Mouse (Mus musculus): ENCODE measurements around the gene Gm11037. TPM values are rescaled to one million over a fixed set of nuclear protein-coding genes. Genes with fewer than 3 reads are reported as not detected.

Gene Gm11037
- polyA plus RNA-seq, 1 experiment from 2014 or later: not detected

GRCm38 (mm10) chr2:131160671-131161111 is 27.4 kb downstream of the Gm11037 start:
- peaks cover 3% of the 10 kb centered on the region; the same call in 1 of the 2 replicates for H3K4me1 ChIP-seq (ENCODE audit: control insufficient read depth, insufficient read depth, low read length)
- peak overlapping the region; percentile 77 for H3K4me3 ChIP-seq (ENCODE audit: low read depth, low read length)
- peak overlapping the region; percentile 86 for H3K9ac ChIP-seq (replicated peaks; ENCODE audit: low read length)
- peak overlapping the region; percentile 82 for H3K27ac ChIP-seq (replicated peaks; ENCODE audit: low read depth, low read length)
- H3K27me3 ChIP-seq (ENCODE audit: control insufficient read depth, insufficient read depth, low read length): no peaks in the 10 kb centered on the region
- peak; percentile 15; the same call in 1 of the 2 replicates for ATAC-seq (replicated peaks; ENCODE audit: insufficient number of reproducible peaks, low FRiP score, low TSS enrichment, low read depth)
- H3K4me2 ChIP-seq (ENCODE audit: low read depth, low read length): peak overlapping the region; percentile 88
- under 1% methylated on average over 17 of the region's 17 CpGs for WGBS
- DNase-seq (ENCODE audit: low spot score): peak; percentile 45
- H3K36me3 ChIP-seq (replicated peaks; ENCODE audit: control insufficient read depth, insufficient read depth, low read depth, low read length): no peaks in the 10 kb centered on the region
- H3K9me3 ChIP-seq (replicated peaks; ENCODE audit: control insufficient read depth, low read length): no peaks in the 10 kb centered on the region

GRCm38 (mm10) chr2:131163924-131164323 is 30.6 kb downstream of the Gm11037 start:
- DNase-seq (ENCODE audit: low spot score) (no peak), ATAC-seq (replicated peaks; ENCODE audit: insufficient number of reproducible peaks, low FRiP score, low TSS enrichment, low read depth) (no peak)
- Histone ChIP-seq H3K27ac (replicated peaks; ENCODE audit: low read depth, low read length) (no peak overlapping the region), H3K27me3 (ENCODE audit: control insufficient read depth, insufficient read depth, low read length) (no peaks in the 10 kb centered on the region), H3K4me2 (ENCODE audit: low read depth, low read length) (no peak overlapping the region), H3K9ac (replicated peaks; ENCODE audit: low read length) (no peak overlapping the region), H3K36me3 (replicated peaks; ENCODE audit: control insufficient read depth, insufficient read depth, low read depth, low read length) (no peaks in the 10 kb centered on the region), H3K9me3 (replicated peaks; ENCODE audit: control insufficient read depth, low read length) (no peaks in the 10 kb centered on the region), H3K4me1 (ENCODE audit: control insufficient read depth, insufficient read depth, low read length) (0 out of 2 replicates have a peak, but pooled peaks cover under 1% of the 10 kb centered on the region), H3K4me3 (ENCODE audit: low read depth, low read length) (no peak overlapping the region)
- WGBS: 69% methylated on average over 7 of the region's 7 CpGs

DNA sequence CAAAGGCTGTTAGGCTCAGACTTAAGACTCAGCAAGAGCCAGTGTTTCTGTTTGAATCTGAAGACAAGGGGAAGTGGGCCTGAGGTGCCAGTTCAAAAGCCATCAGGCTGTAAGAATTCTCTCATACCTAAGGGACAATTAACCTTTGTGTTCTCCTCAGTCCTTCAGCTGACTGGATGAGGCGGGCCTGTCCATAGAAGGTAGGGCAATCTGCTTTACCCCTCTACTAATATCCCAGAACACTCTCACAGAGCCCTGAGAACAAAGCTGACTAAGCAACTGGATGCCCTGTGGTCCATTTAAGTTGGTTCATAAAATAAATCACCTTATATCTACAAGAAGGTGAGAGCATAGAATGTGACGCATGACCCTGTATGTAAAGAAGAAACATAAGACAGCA is 32.9 kb downstream of the Gm11037 start:
- no peak for DNase-seq (ENCODE audit: low spot score)
- peaks cover 1% of the 10 kb centered on the region for H3K27me3 ChIP-seq (ENCODE audit: control insufficient read depth, insufficient read depth, low read length)
- no peak overlapping the region for H3K27ac ChIP-seq (replicated peaks; ENCODE audit: low read depth, low read length)
- H3K36me3 ChIP-seq (replicated peaks; ENCODE audit: control insufficient read depth, insufficient read depth, low read depth, low read length): no peaks in the 10 kb centered on the region
- H3K4me3 ChIP-seq (ENCODE audit: low read depth, low read length): no peak overlapping the region
- H3K9ac ChIP-seq (replicated peaks; ENCODE audit: low read length): no peak overlapping the region
- no peaks in the 10 kb centered on the region for H3K4me1 ChIP-seq (ENCODE audit: control insufficient read depth, insufficient read depth, low read length)
- no peak overlapping the region for H3K4me2 ChIP-seq (ENCODE audit: low read depth, low read length)
- H3K9me3 ChIP-seq (replicated peaks; ENCODE audit: control insufficient read depth, low read length): no peaks in the 10 kb centered on the region
- 81% methylated on average over 2 of the region's 2 CpGs for WGBS
- ATAC-seq (replicated peaks; ENCODE audit: insufficient number of reproducible peaks, low FRiP score, low TSS enrichment, low read depth): no peak

DNA sequence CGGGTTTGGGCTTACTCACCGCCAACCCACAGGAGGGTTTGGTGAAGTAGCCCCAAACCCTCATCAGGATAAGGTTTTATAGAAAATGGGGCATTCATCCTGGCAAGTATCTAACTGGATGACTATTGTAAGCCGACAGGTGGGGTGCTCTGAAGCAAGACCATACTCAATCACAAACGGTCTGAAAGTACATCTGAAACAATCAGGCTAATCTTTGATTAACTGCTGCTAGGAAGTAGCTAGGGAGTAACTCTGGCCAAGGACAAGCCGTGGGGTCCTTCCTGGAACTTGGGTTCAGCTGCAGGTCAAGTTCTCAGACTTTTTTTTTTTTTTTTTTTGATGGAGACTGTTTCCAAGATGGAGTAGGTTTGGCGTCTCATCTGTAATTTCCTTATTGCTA is 34.7 kb downstream of the Gm11037 start:
- 82% methylated on average over 6 of the region's 6 CpGs for WGBS
- ATAC-seq (replicated peaks; ENCODE audit: insufficient number of reproducible peaks, low FRiP score, low TSS enrichment, low read depth) (no peak), DNase-seq (ENCODE audit: low spot score) (no peak)
- Histone ChIP-seq H3K4me1 (ENCODE audit: control insufficient read depth, insufficient read depth, low read length) (no peaks in the 10 kb centered on the region; the same call in 1 of the 2 replicates), H3K27me3 (ENCODE audit: control insufficient read depth, insufficient read depth, low read length) (peaks cover 19% of the 10 kb centered on the region), H3K4me2 (ENCODE audit: low read depth, low read length) (no peak overlapping the region), H3K36me3 (replicated peaks; ENCODE audit: control insufficient read depth, insufficient read depth, low read depth, low read length) (no peaks in the 10 kb centered on the region), H3K4me3 (ENCODE audit: low read depth, low read length) (no peak overlapping the region), H3K9ac (replicated peaks; ENCODE audit: low read length) (no peak overlapping the region), H3K27ac (replicated peaks; ENCODE audit: low read depth, low read length) (no peak overlapping the region), H3K9me3 (replicated peaks; ENCODE audit: control insufficient read depth, low read length) (no peaks in the 10 kb centered on the region)

GRCm38 (mm10) chr2:131168914-131169313 is 35.6 kb downstream of the Gm11037 start:
- no peak for ATAC-seq (replicated peaks; ENCODE audit: insufficient number of reproducible peaks, low FRiP score, low TSS enrichment, low read depth)
- H3K27ac ChIP-seq (replicated peaks; ENCODE audit: low read depth, low read length): no peak overlapping the region
- H3K4me2 ChIP-seq (ENCODE audit: low read depth, low read length): no peak overlapping the region
- no peak for DNase-seq (ENCODE audit: low spot score)
- no peak overlapping the region for H3K4me3 ChIP-seq (ENCODE audit: low read depth, low read length)
- no peaks in the 10 kb centered on the region; the same call in 1 of the 2 replicates for H3K4me1 ChIP-seq (ENCODE audit: control insufficient read depth, insufficient read depth, low read length)
- no peaks in the 10 kb centered on the region for H3K9me3 ChIP-seq (replicated peaks; ENCODE audit: control insufficient read depth, low read length)
- H3K27me3 ChIP-seq (ENCODE audit: control insufficient read depth, insufficient read depth, low read length): peaks cover 25% of the 10 kb centered on the region
- H3K36me3 ChIP-seq (replicated peaks; ENCODE audit: control insufficient read depth, insufficient read depth, low read depth, low read length): no peaks in the 10 kb centered on the region
- H3K9ac ChIP-seq (replicated peaks; ENCODE audit: low read length): no peak overlapping the region
- WGBS: 55% methylated on average over 1 of the region's 1 CpGs

DNA sequence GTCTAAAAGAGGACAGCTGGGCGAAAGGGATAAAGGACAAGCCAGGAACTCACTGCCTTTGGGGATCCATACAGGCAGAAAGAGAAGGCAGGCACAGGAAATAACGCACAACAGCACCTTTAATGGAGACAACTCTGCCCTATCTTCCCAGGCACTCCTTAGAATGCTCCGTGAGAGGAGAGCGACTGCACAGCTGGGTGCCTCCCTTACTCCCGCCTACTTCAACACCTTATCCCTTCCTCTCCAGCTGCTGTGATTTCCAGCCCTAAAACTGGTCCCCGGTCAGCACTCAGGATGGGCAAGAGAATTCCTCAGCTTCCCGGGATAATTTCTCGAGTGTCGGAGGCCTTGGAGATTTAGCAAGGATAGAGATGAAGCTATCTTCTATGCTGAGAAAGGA is 37.6 kb downstream of the Gm11037 start:
- H3K4me2 ChIP-seq (ENCODE audit: low read depth, low read length): peak overlapping the region; percentile 44
- no peak overlapping the region for H3K9ac ChIP-seq (replicated peaks; ENCODE audit: low read length)
- H3K27ac ChIP-seq (replicated peaks; ENCODE audit: low read depth, low read length): no peak overlapping the region
- H3K4me3 ChIP-seq (ENCODE audit: low read depth, low read length): no peak overlapping the region
- WGBS: 13% methylated on average over 9 of the region's 9 CpGs
- ATAC-seq (replicated peaks; ENCODE audit: insufficient number of reproducible peaks, low FRiP score, low TSS enrichment, low read depth) (no peak), DNase-seq (ENCODE audit: low spot score) (no peak)
- peaks cover 25% of the 10 kb centered on the region for H3K27me3 ChIP-seq (ENCODE audit: control insufficient read depth, insufficient read depth, low read length)
- H3K36me3 ChIP-seq (replicated peaks; ENCODE audit: control insufficient read depth, insufficient read depth, low read depth, low read length): no peaks in the 10 kb centered on the region
- no peaks in the 10 kb centered on the region for H3K9me3 ChIP-seq (replicated peaks; ENCODE audit: control insufficient read depth, low read length)
- no peaks in the 10 kb centered on the region; the same call in 1 of the 2 replicates for H3K4me1 ChIP-seq (ENCODE audit: control insufficient read depth, insufficient read depth, low read length)

DNA sequence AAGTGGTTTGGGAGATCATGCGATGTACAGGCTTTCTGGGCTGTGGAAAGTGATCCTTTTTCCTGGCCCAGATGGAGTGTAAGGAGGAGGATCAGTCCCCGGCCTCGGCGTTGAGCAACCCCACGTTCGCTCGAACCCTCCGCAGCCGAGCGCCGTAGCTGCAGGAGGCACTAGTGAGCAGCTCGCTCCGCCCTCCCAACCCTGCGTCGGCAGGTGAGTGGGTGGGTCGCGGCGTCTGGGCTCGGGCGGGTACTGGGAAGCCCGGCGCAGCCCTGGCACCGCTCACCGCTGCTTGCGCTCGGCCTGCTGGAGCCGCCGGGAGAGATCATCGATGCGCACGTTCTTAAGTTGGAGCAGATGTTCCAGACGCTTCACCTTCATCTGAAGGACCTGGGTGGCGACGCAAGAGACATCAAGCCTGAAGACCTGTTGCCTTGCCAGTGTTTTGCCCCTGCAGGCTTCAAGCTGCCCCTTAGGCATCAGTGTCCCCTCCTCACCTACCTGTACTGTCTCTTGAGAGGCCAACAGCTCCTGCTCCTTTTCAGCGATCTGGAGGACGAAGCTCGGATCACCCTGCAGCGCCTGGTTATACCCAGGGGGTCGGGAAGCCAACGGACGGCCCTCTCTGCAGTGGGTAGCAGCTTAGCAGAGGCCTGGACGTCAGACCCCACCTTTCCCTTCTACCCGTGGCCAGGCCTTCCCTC is 38.3 kb downstream of the Gm11037 start:
- ATAC-seq (replicated peaks; ENCODE audit: insufficient number of reproducible peaks, low FRiP score, low TSS enrichment, low read depth) (no peak), DNase-seq (ENCODE audit: low spot score) (peak; percentile 35)
- peaks cover 25% of the 10 kb centered on the region for H3K27me3 ChIP-seq (ENCODE audit: control insufficient read depth, insufficient read depth, low read length)
- WGBS: 3% methylated on average over 43 of the region's 43 CpGs
- H3K9ac ChIP-seq (replicated peaks; ENCODE audit: low read length): 0 out of 2 replicates have a peak overlapping the region, but pooled peaks have one; percentile 11
- no peaks in the 10 kb centered on the region for H3K36me3 ChIP-seq (replicated peaks; ENCODE audit: control insufficient read depth, insufficient read depth, low read depth, low read length)
- H3K4me3 ChIP-seq (ENCODE audit: low read depth, low read length): peak overlapping the region; percentile 20
- peak overlapping the region; percentile 44 for H3K4me2 ChIP-seq (ENCODE audit: low read depth, low read length)
- H3K27ac ChIP-seq (replicated peaks; ENCODE audit: low read depth, low read length): no peak overlapping the region
- no peaks in the 10 kb centered on the region; the same call in 1 of the 2 replicates for H3K4me1 ChIP-seq (ENCODE audit: control insufficient read depth, insufficient read depth, low read length)
- H3K9me3 ChIP-seq (replicated peaks; ENCODE audit: control insufficient read depth, low read length): no peaks in the 10 kb centered on the region

GRCm38 (mm10) chr2:131172322-131172721 is 39.0 kb downstream of the Gm11037 start:
- 34% methylated on average over 9 of the region's 9 CpGs for WGBS
- no peaks in the 10 kb centered on the region; the same call in 1 of the 2 replicates for H3K36me3 ChIP-seq (replicated peaks; ENCODE audit: control insufficient read depth, insufficient read depth, low read depth, low read length)
- DNase-seq (ENCODE audit: low spot score): no peak
- no peaks in the 10 kb centered on the region for H3K9me3 ChIP-seq (replicated peaks; ENCODE audit: control insufficient read depth, low read length)
- H3K4me3 ChIP-seq (ENCODE audit: low read depth, low read length): no peak overlapping the region
- H3K4me1 ChIP-seq (ENCODE audit: control insufficient read depth, insufficient read depth, low read length): peaks cover under 1% of the 10 kb centered on the region; the same call in 1 of the 2 replicates
- H3K4me2 ChIP-seq (ENCODE audit: low read depth, low read length): no peak overlapping the region
- H3K27ac ChIP-seq (replicated peaks; ENCODE audit: low read depth, low read length): no peak overlapping the region
- peaks cover 25% of the 10 kb centered on the region for H3K27me3 ChIP-seq (ENCODE audit: control insufficient read depth, insufficient read depth, low read length)
- no peak overlapping the region for H3K9ac ChIP-seq (replicated peaks; ENCODE audit: low read length)
- ATAC-seq (replicated peaks; ENCODE audit: insufficient number of reproducible peaks, low FRiP score, low TSS enrichment, low read depth): no peak

Data from embryonic facial prominence, embryonic 11.5 days (tissue).